Mouse (Mus musculus) right cerebral cortex, adult 18-20 months (tissue): ENCODE measurements around the gene Ssh2.
"Not testable (repeated sequence)": the region's sequence is repeated elsewhere in the genome, so short reads cannot be mapped to it uniquely, and the experiment has no call there.

Source experiments
- DNase-seq: peaks from one replicate; pipeline ENCODE4 v3.0.0; 2022; ENCODE audit warnings: mixed read lengths

The Ssh2 gene

GRCm38 (mm10) chr11:77349698-77350097, 133.6 kb downstream of the Ssh2 start:
- DNase-seq = no peak

- DNase-seq = no peak
These were observed 139.0 kb downstream of the Ssh2 start for GRCm38 (mm10) chr11:77355055-77355454.

- no peak for DNase-seq
These were observed 141.8 kb downstream of the Ssh2 start for GRCm38 (mm10) chr11:77357839-77358238.

- DNase-seq = no peak
These were observed 147.4 kb downstream of the Ssh2 start for GRCm38 (mm10) chr11:77363476-77363875.

- DNase-seq = no peak
These were observed 148.3 kb downstream of the Ssh2 start for GRCm38 (mm10) chr11:77364376-77364775.

GRCm38 (mm10) chr11:77365706-77366386, 149.8 kb downstream of the Ssh2 start:
- DNase-seq = no peak

GRCm38 (mm10) chr11:77367541-77368270, 151.6 kb downstream of the Ssh2 start:
- DNase-seq = no peak

- DNase-seq = no peak
These were observed 153.2 kb downstream of the Ssh2 start for GRCm38 (mm10) chr11:77369188-77369840.

GRCm38 (mm10) chr11:77369841-77370191, 153.7 kb downstream of the Ssh2 start:
- no peak for DNase-seq

GRCm38 (mm10) chr11:77371088-77371487, 155.0 kb downstream of the Ssh2 start:
- DNase-seq = no peak

- DNase-seq = no peak
These were observed 155.6 kb downstream of the Ssh2 start for GRCm38 (mm10) chr11:77371696-77372095.

GRCm38 (mm10) chr11:77372196-77372904, 156.3 kb downstream of the Ssh2 start:
- no peak for DNase-seq

GRCm38 (mm10) chr11:77378622-77379021, 162.5 kb downstream of the Ssh2 start:
- DNase-seq = no peak

- DNase-seq = no peak
These were observed 165.1 kb downstream of the Ssh2 start for GRCm38 (mm10) chr11:77381174-77381573.

GRCm38 (mm10) chr11:77384151-77384550, 168.1 kb downstream of the Ssh2 start:
- DNase-seq = no peak

GRCm38 (mm10) chr11:77385706-77386690, 169.9 kb downstream of the Ssh2 start:
- DNase-seq = no peak

- not testable (repeated sequence) for DNase-seq
These were observed 172.1 kb downstream of the Ssh2 start for GRCm38 (mm10) chr11:77388197-77388596.

GRCm38 (mm10) chr11:77395539-77395938, 179.5 kb downstream of the Ssh2 start:
- DNase-seq = no peak

GRCm38 (mm10) chr11:77402508-77402907, 186.4 kb downstream of the Ssh2 start:
- no peak for DNase-seq

GRCm38 (mm10) chr11:77406329-77406728, 190.2 kb downstream of the Ssh2 start:
- no peak for DNase-seq

- no peak for DNase-seq
These were observed 193.8 kb downstream of the Ssh2 start for GRCm38 (mm10) chr11:77409879-77410278.

- DNase-seq = no peak
These were observed 195.2 kb downstream of the Ssh2 start for GRCm38 (mm10) chr11:77411284-77411683.
